Mouse (Mus musculus) megakaryocyte-erythroid progenitor cell, adult 5-6 weeks (primary cell): ENCODE results near the gene Lancl1. TPM values are rescaled to one million over a fixed set of nuclear protein-coding genes. Genes with fewer than 3 reads are reported as not detected.

Experiments
- ATAC-seq: replicated peaks from 2 replicates; pipeline ENCODE4 v1.8.0; 2016; ENCODE audit warnings: mild to moderate bottlenecking, inconsistent platforms; ENCODE audit not compliant: severe bottlenecking, poor library complexity, low FRiP score, low TSS enrichment
- total RNA-seq, 2 experiments: library from RNA; stranded (forward) in 1 of 2; stranded (reverse) in 1 of 2; fragments of 200-1000, 215-1000 nt in 1 of 2; fragments of >200 nt in 1 of 2; fragmentation: Nextera tagmentation in 1 of 2; gene quantifications; 2 replicates each; pipeline ENCODE4 v1.2.3; 2014 to 2017

The Lancl1 gene
- total RNA-seq, 2 experiments from 2014 or later, result 32.3 to 36.5 TPM

DNA sequence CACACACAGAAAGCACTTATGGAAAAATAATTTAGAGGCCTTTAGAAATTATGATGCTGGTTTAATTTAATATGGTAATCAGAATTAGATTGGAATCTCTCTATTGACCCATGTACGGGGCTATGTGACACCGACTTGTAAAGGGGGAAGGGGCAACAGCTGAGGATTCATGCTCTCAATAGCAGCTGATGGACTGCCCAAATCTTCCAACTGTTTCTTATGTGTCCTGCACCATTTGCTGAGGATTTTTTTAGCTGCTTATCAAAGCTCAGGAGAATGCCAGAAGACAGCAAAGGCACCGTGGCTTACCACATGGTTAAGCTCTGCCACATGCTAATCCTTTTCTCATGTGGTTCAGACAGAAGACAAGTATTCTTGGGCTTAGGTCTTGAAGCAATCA is 87.6 kb downstream of the Lancl1 start:
- ATAC-seq, result no peak

Other genes starting within 250 kb of the Lancl1 start
- gene Kansl1l, start 221.3 kb downstream of the Lancl1 start, total RNA-seq (2014; fragmentation: Nextera tagmentation), result 28.2 and 36.1 TPM in 2 replicates
- 24.7 and 53.3 TPM in 2 replicates for gene Kansl1l, start 221.3 kb downstream of the Lancl1 start, total RNA-seq (2017)
- 85.6 and 91.2 TPM in 2 replicates for gene Acadl, start 175.6 kb downstream of the Lancl1 start, total RNA-seq (2014; fragmentation: Nextera tagmentation)
- gene Acadl, start 175.6 kb downstream of the Lancl1 start, total RNA-seq (2017), result 84.5 and 85.8 TPM in 2 replicates
- gene Myl1, start 93.5 kb downstream of the Lancl1 start, total RNA-seq (2014; fragmentation: Nextera tagmentation), result 2.7 TPM in 1 of 2 replicates, not detected in the other
- 2.1 TPM in 1 of 2 replicates, not detected in the other for gene Myl1, start 93.5 kb downstream of the Lancl1 start, total RNA-seq (2017)
- not detected in 2 replicates for gene Cps1, start 84.2 kb upstream of the Lancl1 start, total RNA-seq (2014; fragmentation: Nextera tagmentation)
- gene Cps1, start 84.2 kb upstream of the Lancl1 start, total RNA-seq (2017), result not detected in 2 replicates